Mouse (Mus musculus) midbrain, embryonic 10.5 days (tissue): Measurements from ENCODE around the gene Krt79. TPM values are rescaled to one million over a fixed set of nuclear protein-coding genes. Genes with fewer than 3 reads are reported as not detected.

Source experiments
- DNase-seq: peaks from one replicate; pipeline ENCODE4 v3.0.0-alpha.2; 2017; ENCODE audit warnings: low spot score
- H3K27ac ChIP-seq: fragments of 300-500 bp; sonication (generic); replicated peaks from 2 replicates; pipeline ENCODE4 v1.5.1; 2016; ENCODE audit warnings: mild to moderate bottlenecking
- H3K27me3 ChIP-seq: fragments of 300-500 bp; sonication (generic); 2 replicates; pipeline ENCODE4 v1.6.1; 2016; ENCODE audit warnings: low read depth, mild to moderate bottlenecking; ENCODE audit not compliant: poor library complexity, severe bottlenecking
- H3K36me3 ChIP-seq: fragments of 300-500 bp; sonication (generic); 2 replicates; pipeline ENCODE4 v1.6.1; 2016; ENCODE audit warnings: mild to moderate bottlenecking, moderate library complexity
- H3K4me1 ChIP-seq: fragments of 300-500 bp; sonication (generic); 2 replicates; pipeline ENCODE4 v1.6.1; 2016
- H3K4me3 ChIP-seq: fragments of 300-500 bp; sonication (generic); 2 replicates; pipeline ENCODE4 v1.5.1; 2016; ENCODE audit warnings: mild to moderate bottlenecking, moderate library complexity
- H3K9me3 ChIP-seq: fragments of 300-500 bp; sonication (generic); replicated peaks from 2 replicates; pipeline ENCODE4 v1.6.1; 2016; ENCODE audit warnings: mild to moderate bottlenecking
- WGBS: fragments of 180-500 bp; shearing (Covaris S2); methylation state at CpG from one replicate; pipeline ENCODE4 v1.1.7; 2016; 5-methylcytosine and 5-hydroxymethylcytosine counted together
- microRNA-seq: library from miRNA; unstranded; fragments of <30 nt; microRNA quantifications from one replicate; pipeline ENCODE4, GENCODE M21; 2017
- polyA plus RNA-seq: library from polyadenylated mRNA; unstranded; fragments of >200 nt; fragmentation: Nextera tagmentation; extraction: Ambion mirVana; gene quantifications from 2 replicates; pipeline ENCODE4 v1.2.1, GENCODE M21; 2016

The Krt79 gene
- polyA plus RNA-seq, 1 experiment from 2014 or later = 0.07 TPM

DNA sequence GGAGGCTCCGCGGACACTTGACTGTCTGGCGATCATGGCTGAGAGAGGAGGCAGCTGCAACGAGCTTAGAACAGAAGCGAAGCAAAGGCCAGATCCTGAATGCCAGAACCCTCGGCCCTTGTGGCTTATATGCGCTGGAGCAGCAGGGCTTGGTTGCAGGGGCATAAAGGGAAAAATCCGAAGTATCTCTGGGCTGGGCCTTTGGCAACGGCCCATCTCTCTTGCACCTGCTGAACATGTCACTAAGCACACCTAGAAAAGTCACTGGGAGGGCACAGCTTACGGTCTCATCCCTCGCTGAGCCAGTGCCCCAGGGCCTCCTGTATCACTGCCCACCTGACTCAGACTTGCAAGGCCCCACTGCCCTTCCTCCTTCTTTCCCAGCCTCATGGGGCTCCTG, 15.5 kb downstream of the Krt79 start, which contains the start of gene Krt4:
Gene Krt4, minus strand, starts transcription at position 101 of the 400 bp plus-strand sequence.
- H3K4me3 ChIP-seq = no peak within 1 kb of the TSS
- no peak for DNase-seq
- WGBS = 85% methylated on average over 11 of the region's 11 CpGs

DNA sequence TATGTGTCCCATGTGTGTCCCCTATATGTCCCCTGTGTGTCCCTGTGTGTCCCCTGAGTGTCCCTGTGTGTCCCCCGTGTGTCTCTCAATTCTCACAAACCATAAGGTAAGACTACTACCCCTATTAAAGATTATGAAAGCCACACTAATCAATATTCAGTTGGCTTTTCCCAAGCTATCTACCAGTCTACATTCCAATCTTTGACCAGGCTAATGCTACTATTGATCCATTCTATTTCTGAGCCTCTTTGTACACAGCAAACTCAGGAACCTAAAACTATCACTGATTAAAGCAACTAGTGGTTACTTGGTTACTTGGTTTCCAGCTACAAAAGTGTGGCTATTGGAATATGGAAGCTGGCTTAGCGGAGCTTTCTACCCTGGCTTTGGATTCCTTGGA, 17.8 kb downstream of the Krt79 start:
- Histone ChIP-seq H3K27ac (no peak overlapping the region), H3K27me3 (no peaks in the 10 kb centered on the region), H3K4me3 (no peak overlapping the region), H3K9me3 (no peaks in the 10 kb centered on the region), H3K36me3 (no peaks in the 10 kb centered on the region), H3K4me1 (peaks cover 1% of the 10 kb centered on the region)
- no peak for DNase-seq
- WGBS = 87% methylated on average over 2 of the region's 2 CpGs

More for the DNA sequence above, 15.5 kb downstream of the Krt79 start, which contains the start of gene Krt4:
- peaks cover 14% of the 10 kb centered on the region for H3K27me3 ChIP-seq
- no peaks in the 10 kb centered on the region for H3K36me3 ChIP-seq
- no peak within 1 kb of the TSS for H3K27ac ChIP-seq
- peaks cover 8% of the 10 kb centered on the region for H3K4me1 ChIP-seq
- no peaks in the 10 kb centered on the region for H3K9me3 ChIP-seq

DNA sequence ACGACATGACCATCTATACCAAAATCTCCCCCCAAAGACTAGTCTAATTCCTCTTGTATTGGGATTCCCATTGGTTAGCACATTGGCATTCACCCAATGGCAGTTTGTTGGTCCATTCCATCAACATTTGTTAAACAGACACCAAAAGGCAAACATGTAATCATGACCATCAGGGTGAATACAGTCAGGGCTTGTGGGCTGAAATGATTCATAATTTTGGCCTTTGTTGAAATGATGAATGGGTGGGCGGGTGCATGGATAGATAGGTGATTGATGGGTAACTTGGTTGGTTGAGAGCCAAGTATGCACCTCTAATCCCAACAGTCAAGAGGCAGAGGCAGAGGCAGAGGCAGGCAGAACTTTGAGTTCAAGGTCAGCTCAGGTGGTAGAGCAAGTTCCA, 24.1 kb downstream of the Krt79 start:
- Histone ChIP-seq H3K4me1 (peaks cover 5% of the 10 kb centered on the region), H3K4me3 (no peak overlapping the region), H3K27ac (no peak overlapping the region), H3K36me3 (no peaks in the 10 kb centered on the region), H3K27me3 (no peaks in the 10 kb centered on the region), H3K9me3 (no peaks in the 10 kb centered on the region)
- no peak for DNase-seq
- WGBS = 82% methylated on average over 2 of the region's 2 CpGs

DNA sequence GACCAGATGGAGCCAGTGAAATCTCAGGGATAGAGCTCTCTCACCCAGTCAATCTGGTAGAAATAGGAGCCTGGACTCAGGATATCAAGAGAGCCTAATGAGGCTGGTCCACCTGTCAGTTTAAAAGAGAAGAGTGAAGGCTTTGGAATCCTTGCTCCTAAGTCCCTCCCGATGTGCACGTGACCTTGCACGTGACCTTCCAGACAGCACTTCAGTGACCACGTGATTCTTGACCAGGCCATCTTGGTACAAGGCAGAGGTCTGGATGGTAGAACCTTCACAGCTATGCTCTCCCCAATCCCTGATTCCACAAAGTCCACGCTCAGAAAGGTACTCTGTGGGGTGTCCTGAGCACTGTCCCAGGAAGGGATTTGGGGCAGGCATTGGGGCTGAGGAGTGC, 35.3 kb downstream of the Krt79 start:
- H3K4me1 ChIP-seq = 0 out of 2 replicates have a peak, but pooled peaks cover 4% of the 10 kb centered on the region
- no peaks in the 10 kb centered on the region for H3K27me3 ChIP-seq
- H3K9me3 ChIP-seq = no peaks in the 10 kb centered on the region
- H3K27ac ChIP-seq = no peak overlapping the region
- DNase-seq = no peak
- WGBS = 84% methylated on average over 5 of the region's 5 CpGs
- no peak overlapping the region for H3K4me3 ChIP-seq
- H3K36me3 ChIP-seq = no peaks in the 10 kb centered on the region

DNA sequence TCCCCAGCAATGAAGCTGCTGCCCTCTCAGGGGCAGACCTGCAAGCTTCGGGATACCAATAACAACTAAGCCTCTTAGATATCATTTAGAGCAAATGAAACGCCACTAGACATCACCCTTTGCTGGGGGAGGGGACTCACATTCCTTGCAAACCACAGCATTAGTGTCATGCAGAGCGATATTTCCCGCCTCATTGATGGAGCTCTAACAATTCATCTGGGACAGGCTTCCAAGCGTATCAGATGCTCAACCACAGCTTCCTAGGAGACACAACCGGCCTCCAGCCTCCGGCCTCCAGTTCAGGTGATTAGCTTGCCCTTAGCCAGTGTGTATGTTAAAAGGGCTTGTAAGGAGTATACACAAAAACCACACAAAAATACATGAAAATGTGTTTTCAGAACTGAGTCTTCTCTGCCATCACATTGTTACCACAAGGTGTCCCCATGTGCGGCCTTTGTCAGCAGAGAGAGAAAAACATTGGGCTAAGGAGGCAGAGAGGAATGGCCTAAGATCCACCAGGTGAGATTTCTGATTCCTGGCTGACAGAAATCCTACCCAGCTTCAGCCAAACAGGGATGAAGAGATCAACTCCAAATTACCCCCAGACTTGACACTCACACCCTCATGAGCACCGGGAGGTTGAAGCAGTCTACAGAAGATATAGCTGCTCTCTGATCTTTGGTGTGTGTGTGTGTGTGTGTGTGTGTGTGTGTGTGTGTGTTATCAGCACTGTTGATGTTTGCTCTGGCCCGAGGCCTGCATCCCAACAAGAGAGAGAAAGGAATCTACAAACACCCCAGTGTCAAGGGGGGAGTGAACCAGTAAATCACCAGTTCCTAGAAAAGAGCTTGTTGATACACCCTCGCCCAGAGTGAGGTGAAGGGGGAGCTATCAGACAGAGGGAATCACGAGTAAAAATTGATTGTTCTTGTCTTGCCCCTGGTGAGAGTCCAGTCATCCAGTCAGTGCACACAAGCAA, 37.7 kb downstream of the Krt79 start:
- Histone ChIP-seq H3K9me3 (no peaks in the 10 kb centered on the region), H3K27ac (no peak overlapping the region), H3K36me3 (no peaks in the 10 kb centered on the region), H3K27me3 (no peaks in the 10 kb centered on the region), H3K4me3 (no peak overlapping the region), H3K4me1 (0 out of 2 replicates have a peak, but pooled peaks cover 4% of the 10 kb centered on the region)
- 67% methylated on average over 12 of the region's 12 CpGs for WGBS
- no peak for DNase-seq

DNA sequence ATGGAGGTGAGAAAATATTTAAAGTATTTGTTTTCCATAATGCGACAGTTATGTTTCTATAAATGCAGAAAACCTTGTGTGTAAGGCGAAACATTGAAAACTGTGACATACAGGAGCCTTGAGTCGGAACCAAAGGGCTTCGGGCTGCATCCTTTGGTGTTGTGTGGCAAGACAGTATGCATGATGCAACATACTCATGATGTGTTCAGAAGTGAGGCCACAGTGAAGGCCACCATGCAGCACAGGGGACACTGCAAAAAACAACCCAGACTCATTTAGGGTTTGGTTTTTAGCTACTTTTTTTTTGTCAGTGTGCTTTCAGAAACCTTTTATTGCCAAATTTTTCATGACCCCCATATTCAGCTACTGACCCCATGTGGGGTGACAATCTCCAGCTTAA, 44.9 kb downstream of the Krt79 start:
- Histone ChIP-seq H3K4me3 (no peak overlapping the region), H3K9me3 (no peaks in the 10 kb centered on the region), H3K36me3 (no peaks in the 10 kb centered on the region), H3K4me1 (no peaks in the 10 kb centered on the region), H3K27ac (no peak overlapping the region), H3K27me3 (no peaks in the 10 kb centered on the region)
- no peak for DNase-seq
- WGBS = 91% methylated on average over 4 of the region's 4 CpGs

DNA sequence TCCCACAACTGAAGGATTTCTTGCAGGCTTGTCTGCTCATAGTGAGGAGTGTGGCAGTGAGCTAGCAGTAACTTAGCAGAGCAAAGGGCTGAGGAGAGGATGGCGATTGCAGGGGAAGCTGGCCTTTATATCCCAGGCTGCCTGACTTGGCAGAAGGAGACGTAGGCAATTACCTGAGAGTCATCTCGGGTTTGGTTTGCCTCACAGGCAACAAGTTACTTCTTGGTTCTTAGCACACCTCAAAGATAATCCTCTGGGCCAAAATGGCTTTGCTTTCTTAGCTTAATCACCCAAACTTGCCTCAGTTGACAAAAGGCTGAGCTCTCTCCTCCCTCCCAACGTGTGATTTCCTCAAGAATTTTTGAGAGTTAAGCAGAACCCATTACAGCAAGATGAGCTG, 47.3 kb downstream of the Krt79 start, which contains the start of gene Krt76:
Gene Krt76, minus strand, starts transcription at position 101 of the 400 bp plus-strand sequence.
- Histone ChIP-seq H3K9me3 (no peaks in the 10 kb centered on the region), H3K27me3 (no peaks in the 10 kb centered on the region), H3K4me3 (no peak within 1 kb of the TSS), H3K27ac (no peak within 1 kb of the TSS), H3K36me3 (no peaks in the 10 kb centered on the region), H3K4me1 (no peaks in the 10 kb centered on the region)
- no peak for DNase-seq
- WGBS = 58% methylated on average over 4 of the region's 4 CpGs

DNA sequence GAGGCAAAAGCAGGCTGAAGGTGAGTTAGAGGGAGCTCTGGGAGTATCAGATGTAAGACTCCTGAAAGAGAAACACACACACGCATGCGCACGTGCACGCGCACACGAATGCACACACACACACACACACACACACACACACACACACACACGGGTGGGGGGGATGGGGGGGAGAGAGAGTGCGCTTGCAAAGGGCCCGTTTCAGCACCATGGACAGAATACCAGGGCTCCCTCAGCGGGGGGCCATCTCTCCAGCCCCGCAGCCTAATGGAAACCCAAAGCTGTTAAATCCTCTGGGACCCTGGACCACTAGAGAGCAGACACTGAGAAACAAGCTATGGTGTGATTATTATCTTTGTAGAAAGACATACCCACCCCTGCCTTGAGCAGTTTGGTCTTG, 60.3 kb downstream of the Krt79 start:
- no peak overlapping the region for H3K4me3 ChIP-seq
- no peaks in the 10 kb centered on the region for H3K9me3 ChIP-seq
- H3K36me3 ChIP-seq = no peaks in the 10 kb centered on the region
- peak; percentile 15 for DNase-seq
- H3K4me1 ChIP-seq = no peaks in the 10 kb centered on the region
- no peaks in the 10 kb centered on the region for H3K27me3 ChIP-seq
- H3K27ac ChIP-seq = no peak overlapping the region
- 20% methylated on average over 10 of the region's 11 CpGs for WGBS

Small RNAs within 50 kb of the gene (microRNA-seq; reads per million reads assigned to microRNA genes)
- gene Gm44356 = not detected

Other genes starting within 250 kb of the Krt79 start
- gene Krt6a, start 246.0 kb downstream of the Krt79 start, polyA plus RNA-seq = not detected in 2 replicates
- 0.11 and 0.22 TPM in 2 replicates for gene Krt5, start 227.4 kb downstream of the Krt79 start, polyA plus RNA-seq
- not detected in 2 replicates for gene Krt71, start 197.2 kb downstream of the Krt79 start, polyA plus RNA-seq
- not detected in 2 replicates for gene Krt72, start 153.9 kb downstream of the Krt79 start, polyA plus RNA-seq
- 0.07 TPM in 1 of 2 replicates, not detected in the other for gene Krt73, start 138.0 kb downstream of the Krt79 start, polyA plus RNA-seq
- gene Krt2, start 122.2 kb downstream of the Krt79 start, polyA plus RNA-seq = not detected in 2 replicates
- gene Krt1, start 89.5 kb downstream of the Krt79 start, polyA plus RNA-seq = 1.1 and 1.2 TPM in 2 replicates
- gene Krt77, start 70.6 kb downstream of the Krt79 start, polyA plus RNA-seq = not detected in 2 replicates
- gene Krt76, start 47.4 kb downstream of the Krt79 start, polyA plus RNA-seq = not detected in 2 replicates
- not detected in 2 replicates for gene Krt4, start 15.6 kb downstream of the Krt79 start, polyA plus RNA-seq
- gene Krt78, start 14.0 kb upstream of the Krt79 start, polyA plus RNA-seq = not detected in 2 replicates
- gene Krt8, start 64.2 kb upstream of the Krt79 start, polyA plus RNA-seq = 18.5 and 21.9 TPM in 2 replicates
- 11.4 and 21.0 TPM in 2 replicates for gene Krt18, start 87.9 kb upstream of the Krt79 start, polyA plus RNA-seq
- gene Eif4b, start 133.4 kb upstream of the Krt79 start, polyA plus RNA-seq = 113 and 125 TPM in 2 replicates
- 8.9 and 9.4 TPM in 2 replicates for gene Tns2, start 160.1 kb upstream of the Krt79 start, polyA plus RNA-seq
- 13.7 and 15.5 TPM in 2 replicates for gene Spryd3, start 195.9 kb upstream of the Krt79 start, polyA plus RNA-seq
- gene Igfbp6, start 204.0 kb upstream of the Krt79 start, polyA plus RNA-seq = 0.32 and 0.38 TPM in 2 replicates
- gene Soat2, start 210.2 kb upstream of the Krt79 start, polyA plus RNA-seq = 0.14 and 0.20 TPM in 2 replicates